Mouse (Mus musculus): ENCODE data around the gene Gm10260. TPM values are rescaled to one million over a fixed set of nuclear protein-coding genes. Genes with fewer than 3 reads are reported as not detected.

Gene Gm10260
- total RNA-seq, 2 experiments from 2014 or later: 108 to 118 TPM

GRCm38 (mm10) chr13:97768046-97768682 lies 7.7 kb upstream of the Gm10260 start:
- no peak for DNase-seq

GRCm38 (mm10) chr13:97766600-97766999 lies 6.2 kb upstream of the Gm10260 start:
- no peak for DNase-seq

GRCm38 (mm10) chr13:97765913-97766312 lies 5.5 kb upstream of the Gm10260 start:
- DNase-seq: no peak

- peak; percentile 31 to 50 for DNase-seq
Observed at GRCm38 (mm10) chr13:97764067-97764466, 3.6 kb upstream of the Gm10260 start.

- DNase-seq: peak in 1 of 2 experiments; percentile 23
Observed at GRCm38 (mm10) chr13:97763436-97763835, 3.0 kb upstream of the Gm10260 start.

- DNase-seq: no peak
Observed at GRCm38 (mm10) chr13:97762121-97762520, 1.7 kb upstream of the Gm10260 start.

GRCm38 (mm10) chr13:97757033-97757432 lies 3.4 kb downstream of the Gm10260 start:
- DNase-seq: peak; percentile 44 to 48

- no peak for DNase-seq
Observed at GRCm38 (mm10) chr13:97756091-97756490, 4.3 kb downstream of the Gm10260 start.

GRCm38 (mm10) chr13:97750851-97751381 lies 9.5 kb downstream of the Gm10260 start:
- DNase-seq: no peak

GRCm38 (mm10) chr13:97747037-97747860 lies 13.2 kb downstream of the Gm10260 start:
- no peak for DNase-seq

- no peak for DNase-seq
Observed at GRCm38 (mm10) chr13:97744669-97745068, 15.8 kb downstream of the Gm10260 start.

- DNase-seq: no peak
Observed at GRCm38 (mm10) chr13:97744036-97744435, 16.4 kb downstream of the Gm10260 start.

- DNase-seq: no peak
Observed at GRCm38 (mm10) chr13:97743229-97743988, 17.0 kb downstream of the Gm10260 start.

GRCm38 (mm10) chr13:97735931-97736330 lies 24.5 kb downstream of the Gm10260 start:
- DNase-seq: no peak

- no peak for DNase-seq
Observed at GRCm38 (mm10) chr13:97734760-97735159, 25.7 kb downstream of the Gm10260 start.

- DNase-seq: no peak
Observed at GRCm38 (mm10) chr13:97725160-97725825, 35.1 kb downstream of the Gm10260 start.

GRCm38 (mm10) chr13:97724551-97724950 lies 35.9 kb downstream of the Gm10260 start:
- DNase-seq: no peak

- DNase-seq: no peak
Observed at GRCm38 (mm10) chr13:97712506-97713275, 47.7 kb downstream of the Gm10260 start.

GRCm38 (mm10) chr13:97711510-97711909 lies 48.9 kb downstream of the Gm10260 start:
- DNase-seq: no peak
